Mouse (Mus musculus): ENCODE data around the gene Dnajc5.

DNA sequence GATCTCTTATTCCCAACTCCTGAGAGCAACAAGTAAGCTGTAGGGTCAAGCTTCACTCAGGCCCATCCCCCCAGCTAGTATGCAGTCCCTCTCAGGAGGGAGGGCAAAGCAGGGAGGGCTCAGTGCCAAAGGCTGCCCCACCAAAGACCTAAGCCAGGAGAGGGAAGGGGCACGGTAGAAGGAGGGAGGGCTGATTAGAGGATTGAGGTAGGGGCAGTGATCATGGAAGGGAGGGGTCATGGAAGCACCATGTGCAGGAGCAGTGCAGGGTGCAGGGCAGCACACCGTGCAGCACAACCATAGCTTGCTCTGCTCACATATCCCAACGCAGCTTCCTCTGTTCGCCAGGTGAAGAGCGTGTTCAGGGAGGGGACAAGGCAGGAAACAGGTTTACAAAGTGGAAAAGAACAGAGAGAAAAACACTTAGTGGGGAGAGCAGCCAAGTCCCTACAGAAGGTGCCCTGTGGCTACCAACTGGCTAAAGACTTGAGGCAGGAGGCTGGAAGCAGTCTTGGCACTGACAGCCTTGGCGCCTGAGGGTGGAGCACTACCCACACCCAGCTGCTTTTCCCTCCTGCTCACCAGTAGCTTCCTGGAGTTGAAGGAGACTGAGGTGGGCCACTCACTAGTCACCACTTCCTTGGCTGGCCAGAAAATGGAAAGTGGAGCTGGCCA, 50.8 kb downstream of the Dnajc5 start:
- TF ChIP-seq CTCF (IDR thresholded peaks at IDR 0.05; ENCODE audit: low read depth) (peak; percentile 21; the same call in 1 of the 2 replicates), EP300 (IDR thresholded peaks at IDR 0.05; ENCODE audit: low read depth) (no peak)

Data from liver, embryonic 14.5 days (tissue).